Mouse (Mus musculus): ENCODE measurements around the gene Nup62.

DNA sequence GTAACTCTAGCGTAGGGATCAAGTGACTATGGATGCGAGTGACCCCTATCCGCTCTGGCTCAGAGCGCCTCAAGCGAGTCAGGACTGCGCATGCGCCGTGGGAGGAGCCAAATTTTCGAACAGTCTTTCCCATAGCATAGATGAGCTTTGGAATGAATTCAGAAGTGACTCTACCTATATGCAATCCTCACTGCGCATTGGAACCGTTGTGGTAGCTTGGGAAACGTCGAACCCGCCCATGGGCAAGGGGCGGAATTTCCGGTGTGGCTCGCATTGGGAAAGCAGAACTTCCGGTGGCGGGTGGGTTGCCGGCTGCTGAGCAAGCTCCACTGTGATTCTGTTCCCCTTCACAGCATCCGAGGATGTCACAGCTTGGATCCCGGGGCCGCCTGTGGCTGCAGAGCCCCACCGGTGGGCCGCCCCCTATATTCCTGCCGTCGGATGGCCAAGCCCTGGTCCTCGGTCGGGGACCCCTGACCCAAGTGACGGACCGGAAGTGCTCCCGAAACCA is 41.2 kb downstream of the Nup62 start, which contains the start of gene Pnkp:
- TF ChIP-seq ZC3H11A (IDR thresholded peaks at IDR 0.05; ENCODE audit: borderline replicate concordance, low read depth, low read length) (no peak), HCFC1 (IDR thresholded peaks at IDR 0.05; ENCODE audit: borderline replicate concordance, insufficient read depth, low read length) (0 out of 2 replicates have a peak, but pooled peaks have one; percentile 23), CHD2 (IDR thresholded peaks at IDR 0.05; ENCODE audit: low read depth, low read length) (no peak), MAFK (IDR thresholded peaks at IDR 0.05; ENCODE audit: insufficient read depth, low read depth, low read length) (0 out of 2 replicates have a peak, but pooled peaks have one; percentile 4), ZNF384 (IDR thresholded peaks at IDR 0.05; ENCODE audit: low read depth, low read length) (no peak)
